Mouse (Mus musculus) cerebellum, adult 2 months (tissue): ENCODE measurements around the gene Hunk.

Source experiments
- CTCF ChIP-seq: fragments of 200-500 bp; IDR thresholded peaks from 2 replicates; pipeline ENCODE4 v1.5.1; 2011; ENCODE audit warnings: low read depth, mild to moderate bottlenecking, control low read depth, low read length, moderate library complexity, borderline replicate concordance; ENCODE audit not compliant: insufficient read depth
- POLR2A ChIP-seq: fragments of 200-500 bp; IDR thresholded peaks from 2 replicates; pipeline ENCODE4 v1.6.1; 2011; ENCODE audit warnings: low read length, control low read depth, borderline replicate concordance; ENCODE audit not compliant: insufficient read depth

DNA sequence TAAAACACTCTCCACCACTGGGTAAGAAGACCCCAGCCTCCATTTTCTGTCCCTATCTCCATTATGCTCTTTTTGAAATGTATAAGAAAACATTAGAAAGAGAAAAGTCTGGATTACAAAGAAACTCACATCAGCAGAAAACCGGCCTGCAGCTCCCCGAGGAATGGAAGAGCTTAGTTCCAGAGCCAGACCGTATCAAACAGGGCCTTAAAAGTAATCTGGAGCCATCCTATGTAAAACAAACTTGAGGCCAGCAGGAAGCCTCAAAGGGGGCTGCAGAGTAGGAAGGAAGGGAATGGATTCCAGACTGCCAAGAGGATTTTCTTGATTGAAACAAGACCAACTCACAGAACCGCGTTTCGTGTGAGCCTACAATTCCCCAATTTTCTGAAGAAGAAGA, 22.9 kb upstream of the Hunk start:
- no peak for TF ChIP-seq CTCF
- no peak for TF ChIP-seq POLR2A
